Mouse (Mus musculus) inflammation-experienced regulatory T-cells, adult 6 months (primary cell): ENCODE measurements around the gene Gast. TPM values are rescaled to one million over a fixed set of nuclear protein-coding genes. Genes with fewer than 3 reads are reported as not detected.
"Not testable (repeated sequence)": the region's sequence is repeated elsewhere in the genome, so short reads cannot be mapped to it uniquely, and the experiment has no call there.

Source experiments
- ATAC-seq: one replicate; pipeline ENCODE4 v1.8.0; 2017
- polyA plus RNA-seq, 3 experiments: library from polyadenylated mRNA; unstranded; fragments of 100-300 nt; shearing (Covaris generic); gene quantifications; one replicate each; pipeline ENCODE4 v1.2.1; 2017

The Gast gene
- polyA plus RNA-seq = not detected

GRCm38 (mm10) chr11:100333944-100334457 is at the start of gene Gast:
Gene Gast (plus strand): TSS chr11:100334407.
- no peak for ATAC-seq

- no peak for ATAC-seq
Observed at GRCm38 (mm10) chr11:100284988-100285387, 49.2 kb upstream of the Gast start.

- no peak for ATAC-seq
Observed at GRCm38 (mm10) chr11:100287024-100287423, 47.2 kb upstream of the Gast start.

GRCm38 (mm10) chr11:100288942-100289341 is 45.3 kb upstream of the Gast start:
- ATAC-seq = no peak

- no peak for ATAC-seq
Observed at GRCm38 (mm10) chr11:100290235-100290634, 44.0 kb upstream of the Gast start.

GRCm38 (mm10) chr11:100292884-100293283 is 41.3 kb upstream of the Gast start:
- ATAC-seq = no peak

- peak; percentile 54 for ATAC-seq
Observed at GRCm38 (mm10) chr11:100295308-100295707, 38.9 kb upstream of the Gast start.

GRCm38 (mm10) chr11:100297801-100298200 is 36.4 kb upstream of the Gast start:
- no peak for ATAC-seq

- ATAC-seq = peak; percentile 50
Observed at GRCm38 (mm10) chr11:100298274-100299036, 35.8 kb upstream of the Gast start.

- no peak for ATAC-seq
Observed at GRCm38 (mm10) chr11:100300293-100300692, 33.9 kb upstream of the Gast start.

- no peak for ATAC-seq
Observed at GRCm38 (mm10) chr11:100301292-100301691, 32.9 kb upstream of the Gast start.

- ATAC-seq = no peak
Observed at GRCm38 (mm10) chr11:100307900-100308299, 26.3 kb upstream of the Gast start.

GRCm38 (mm10) chr11:100308672-100309071 is 25.5 kb upstream of the Gast start:
- ATAC-seq = not testable (repeated sequence)

GRCm38 (mm10) chr11:100311656-100312055 is 22.6 kb upstream of the Gast start:
- ATAC-seq = no peak

GRCm38 (mm10) chr11:100312096-100312679 is 22.0 kb upstream of the Gast start:
- no peak for ATAC-seq

GRCm38 (mm10) chr11:100313424-100313823 is 20.8 kb upstream of the Gast start:
- no peak for ATAC-seq

- no peak for ATAC-seq
Observed at GRCm38 (mm10) chr11:100315439-100315838, 18.8 kb upstream of the Gast start.

- no peak for ATAC-seq
Observed at GRCm38 (mm10) chr11:100317826-100318380, 16.3 kb upstream of the Gast start.

- ATAC-seq = no peak
Observed at GRCm38 (mm10) chr11:100318529-100319451, 15.4 kb upstream of the Gast start.

- peak; percentile 64 for ATAC-seq
Observed at GRCm38 (mm10) chr11:100319492-100320171, 14.6 kb upstream of the Gast start, which contains the start of gene Eif1. Gene Eif1 (plus strand): TSS chr11:100319885.

GRCm38 (mm10) chr11:100320172-100320630 is 14.0 kb upstream of the Gast start:
- ATAC-seq = peak; percentile 76
